Mouse (Mus musculus) ES-Bruce4 (cell line): ENCODE measurements around the gene Pdzd7.

Source experiments
- CTCF ChIP-seq: IDR thresholded peaks from one replicate; pipeline ENCODE4 v1.8.1; 2011; ENCODE audit warnings: low read depth, low read length
- POLR2A ChIP-seq: IDR thresholded peaks from one replicate; pipeline ENCODE4 v1.8.1; 2011; ENCODE audit warnings: low read length; ENCODE audit not compliant: insufficient read depth

DNA sequence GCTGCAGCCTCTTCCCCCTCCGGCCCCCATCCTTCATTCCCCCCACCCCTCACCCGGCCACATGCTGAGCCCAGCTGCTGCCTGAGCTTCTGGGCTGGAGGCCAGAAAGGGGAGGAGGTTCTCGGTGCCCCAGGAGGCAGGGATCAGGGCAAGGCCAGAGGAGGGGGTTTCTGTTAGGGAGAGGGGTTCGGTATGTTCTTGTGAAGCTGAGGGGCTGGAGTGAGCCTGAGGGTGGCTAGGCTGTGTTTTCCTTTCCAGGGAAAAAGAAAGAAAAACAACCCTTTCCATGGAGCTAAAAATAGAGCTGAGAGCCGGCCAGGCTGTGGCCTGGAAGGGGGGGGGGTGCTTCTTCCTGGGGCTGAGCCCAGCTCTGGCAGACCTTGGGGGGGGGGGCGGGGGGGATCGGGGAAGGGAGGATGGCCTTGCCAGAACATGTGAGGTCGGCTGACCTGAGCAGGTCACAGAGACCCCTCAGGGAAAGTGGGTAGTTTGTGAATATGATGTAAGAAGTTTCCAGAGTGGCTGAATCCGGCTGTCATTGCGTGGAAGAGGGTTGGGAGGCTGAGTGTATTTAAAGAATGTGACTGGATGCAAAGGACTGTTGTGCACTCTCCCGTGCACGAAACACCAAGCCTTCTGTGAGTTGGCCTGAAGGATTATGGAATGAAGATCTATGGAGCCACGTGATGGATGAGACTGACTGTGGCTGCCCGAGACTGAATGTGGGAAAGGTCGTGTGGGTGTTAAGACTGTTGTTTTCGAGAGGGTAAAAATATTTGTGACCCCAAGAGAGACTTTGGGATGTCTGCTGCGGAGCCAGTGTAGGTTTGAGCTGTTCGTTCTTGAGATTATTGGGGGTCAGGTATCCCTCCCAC lies 28.9 kb downstream of the Pdzd7 start:
- TF ChIP-seq POLR2A (no peak), CTCF (no peak)
